Mouse (Mus musculus) thymus, adult 2 months (tissue): Measurements from ENCODE around the gene Szt2.

Source experiments
- CTCF ChIP-seq: fragments of 200-500 bp; IDR thresholded peaks from 2 replicates; pipeline ENCODE4 v1.5.1; 2012; ENCODE audit warnings: mild to moderate bottlenecking, control low read depth, low read length, moderate library complexity, borderline replicate concordance; ENCODE audit not compliant: control insufficient read depth, poor library complexity, insufficient read depth; ENCODE audit errors: extremely low read depth
- POLR2A ChIP-seq: fragments of 200-500 bp; IDR thresholded peaks from 2 replicates; pipeline ENCODE4 v1.6.1; 2012; ENCODE audit warnings: mild to moderate bottlenecking, low read length, control low read depth, moderate library complexity; ENCODE audit not compliant: control insufficient read depth, poor library complexity, insufficient read depth; ENCODE audit errors: extremely low read depth

DNA sequence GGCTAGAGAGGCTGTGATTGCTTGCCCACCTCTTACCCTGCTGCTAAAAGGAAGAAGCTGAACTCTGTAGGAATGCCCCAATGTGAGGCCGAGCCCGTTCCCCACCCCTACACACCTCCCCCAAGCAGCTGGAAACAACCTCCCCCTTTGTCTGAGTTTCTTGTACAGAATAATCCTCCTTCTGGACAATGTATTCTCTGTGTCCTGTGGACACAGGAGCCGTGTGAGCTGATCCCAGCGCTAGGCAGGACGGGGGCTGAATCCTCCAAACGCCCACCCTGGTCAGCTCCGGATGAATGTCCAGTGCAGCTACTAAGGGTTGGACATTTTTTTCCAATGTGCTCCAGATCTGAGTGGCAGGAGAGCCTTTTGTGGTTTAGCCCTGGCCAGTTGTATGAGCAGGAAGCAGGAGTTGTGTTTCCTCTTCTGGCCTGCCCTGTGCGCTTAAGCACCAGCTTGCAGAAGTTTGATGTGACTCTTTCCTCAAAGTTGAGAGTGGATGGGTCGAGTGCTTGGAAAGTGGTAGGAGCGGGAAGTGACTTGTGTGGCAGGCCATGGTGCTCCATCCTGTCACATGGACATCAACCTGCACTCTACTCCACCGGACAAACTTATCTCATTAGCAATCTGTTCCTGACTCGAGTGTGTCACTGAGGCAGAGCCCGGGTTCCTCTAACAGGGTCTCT is 8.2 kb upstream of the Szt2 start:
- TF ChIP-seq CTCF (no peak), POLR2A (no peak)
